In the genomic region with DNA sequence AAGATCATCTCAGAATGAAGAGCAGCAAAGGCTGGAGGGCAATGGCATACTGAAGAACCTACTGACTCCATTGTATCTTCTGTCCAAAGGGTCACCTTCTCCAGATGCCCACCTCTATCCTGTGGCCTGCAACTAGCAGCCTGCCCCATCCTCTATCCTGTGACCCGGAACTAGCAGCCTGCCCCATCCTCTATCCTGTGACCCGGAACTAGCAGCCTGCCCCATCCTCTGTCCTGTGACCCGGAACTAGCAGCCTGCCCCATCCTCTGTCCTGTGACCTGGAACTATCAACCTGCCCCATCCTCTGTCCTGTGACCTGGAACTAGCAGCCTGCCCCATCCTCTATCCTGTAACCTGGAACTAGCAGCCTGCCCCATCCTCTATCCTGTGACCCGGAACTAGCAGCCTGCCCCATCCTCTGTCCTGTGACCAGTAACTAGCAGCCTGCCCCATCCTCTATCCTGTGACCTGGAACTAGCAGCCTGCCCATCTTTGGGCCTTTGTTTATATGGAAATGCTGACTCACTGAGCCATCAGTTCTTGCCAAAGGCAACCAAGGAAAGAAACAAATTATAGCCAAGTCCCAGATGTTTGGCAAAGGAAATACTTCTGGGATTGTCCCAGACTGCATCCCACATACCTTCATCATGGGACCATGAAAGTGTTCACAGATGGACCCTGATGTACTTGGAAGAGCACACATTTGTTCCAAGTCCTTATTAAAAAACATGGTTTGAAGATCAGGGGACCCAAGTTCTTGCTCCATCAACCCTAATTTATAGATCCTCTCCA, we compare ENCODE assay signal across 22 mouse cellular contexts. TPM values are rescaled to one million over a fixed set of nuclear protein-coding genes. Genes with fewer than 3 reads are reported as not detected.
DNase-seq lines count a peak whose midpoint lies in the region; ATAC-seq and TF ChIP-seq lines count a peak whose summit lies in the region.
"Had no signal": no experiment of that assay in that cellular context is flagged by ENCODE, and none has a peak within 500 bp of the region (broad histone marks: within the 10 kb centered on the region; RNA-seq: fewer than 3 reads in every experiment).

No protein-coding gene starts in this region.

- no peak for TF ChIP-seq POLR2A in limb, embryonic 14.5 days (IDR thresholded peaks at IDR 0.05; ENCODE audit: borderline replicate concordance, extremely low read depth, insufficient read depth, insufficient read length)

- H3K27me3 ChIP-seq in limb, embryonic 14.5 days (ENCODE audit: control insufficient read depth, insufficient read depth, low read length), result no peaks in the 10 kb centered on the region
- H3K27me3 ChIP-seq in limb, embryonic 10.5 days (ENCODE audit: low read depth, poor library complexity, severe bottlenecking), result no peaks in the 10 kb centered on the region
- H3K27me3 ChIP-seq in intestine, postnatal 0 days (replicated peaks; ENCODE audit: control insufficient read depth, insufficient read depth, low read length), result no peaks in the 10 kb centered on the region
- H3K27me3 ChIP-seq: kidney, embryonic 15.5 days; limb, embryonic 12.5 days; midbrain, embryonic 15.5 days had no signal

- 85% methylated on average over 4 of the region's 4 CpGs for WGBS in limb, embryonic 14.5 days
- 95% methylated on average over 4 of the region's 4 CpGs for WGBS in limb, embryonic 10.5 days
- WGBS in intestine, postnatal 0 days, result 79% methylated on average over 4 of the region's 4 CpGs

- no peaks in the 10 kb centered on the region for H3K36me3 ChIP-seq in limb, embryonic 14.5 days (ENCODE audit: control insufficient read depth, insufficient read depth, low read length)
- H3K36me3 ChIP-seq in limb, embryonic 10.5 days, result no peaks in the 10 kb centered on the region
- no peaks in the 10 kb centered on the region for H3K36me3 ChIP-seq in intestine, postnatal 0 days (ENCODE audit: control insufficient read depth, insufficient read depth)
- H3K36me3 ChIP-seq: kidney, embryonic 15.5 days; limb, embryonic 12.5 days; midbrain, embryonic 15.5 days had no signal

- no peaks in the 10 kb centered on the region for H3K9me3 ChIP-seq in limb, embryonic 14.5 days (ENCODE audit: control insufficient read depth, low read length)
- no peaks in the 10 kb centered on the region for H3K9me3 ChIP-seq in limb, embryonic 10.5 days (replicated peaks)
- no peaks in the 10 kb centered on the region for H3K9me3 ChIP-seq in intestine, postnatal 0 days (ENCODE audit: control insufficient read depth)
- H3K9me3 ChIP-seq: kidney, embryonic 15.5 days; limb, embryonic 12.5 days; midbrain, embryonic 15.5 days had no signal

- no peaks in the 10 kb centered on the region for H3K4me1 ChIP-seq in limb, embryonic 14.5 days (ENCODE audit: control insufficient read depth, insufficient read depth, low read length)
- H3K4me1 ChIP-seq in limb, embryonic 10.5 days, result peaks cover 4% of the 10 kb centered on the region; the same call in 1 of the 2 replicates
- no peaks in the 10 kb centered on the region for H3K4me1 ChIP-seq in intestine, postnatal 0 days (replicated peaks; ENCODE audit: control insufficient read depth, insufficient read depth, low read length)
- H3K4me1 ChIP-seq: kidney, embryonic 15.5 days; limb, embryonic 12.5 days; midbrain, embryonic 15.5 days had no signal

- H3K9ac ChIP-seq in limb, embryonic 14.5 days (ENCODE audit: low read depth, low read length, severe bottlenecking), result no peak overlapping the region
- H3K9ac ChIP-seq in intestine, postnatal 0 days (ENCODE audit: low read depth, low read length), result no peak overlapping the region
- H3K9ac ChIP-seq: forebrain, postnatal 0 days; kidney, embryonic 15.5 days; limb, embryonic 12.5 days; midbrain, embryonic 15.5 days had no signal

- TF ChIP-seq CTCF in intestine, postnatal 0 days (IDR thresholded peaks at IDR 0.05; ENCODE audit: low read depth), result no peak

- DNase-seq in gastrocnemius, adult 18-20 months (ENCODE audit: low spot score), result peak; percentile 79
- DNase-seq in gastrocnemius, postnatal 10 days, result no peak
- DNase-seq in limb, embryonic 14.5 days (ENCODE audit: low spot score), result peak; percentile 14
- no peak for DNase-seq in limb, embryonic 10.5 days (ENCODE audit: low spot score)
- DNase-seq in gastrocnemius, adult 8-10 months (ENCODE audit: low spot score in 2 of 2), result peak; percentile 10 to 35
- peak; percentile 81 for DNase-seq in skeletal muscle tissue, adult 2 months (ENCODE audit: low read depth, low spot score)
- no peak for DNase-seq in lung, postnatal 25 days (ENCODE audit: low spot score)
- DNase-seq: adrenal gland, adult 8-10 months; cerebellum, adult 18-20 months; embryo, embryonic 11 days; forebrain, postnatal 0 days; thymus, postnatal 36 days had no signal

- H3K4me2 ChIP-seq in limb, embryonic 14.5 days (replicated peaks; ENCODE audit: low read depth, low read length, severe bottlenecking), result no peak overlapping the region
- no peak overlapping the region for H3K4me2 ChIP-seq in intestine, postnatal 0 days (replicated peaks; ENCODE audit: low read depth)
- H3K4me2 ChIP-seq: kidney, embryonic 15.5 days; limb, embryonic 12.5 days; midbrain, embryonic 15.5 days had no signal

- no peak overlapping the region for H3K27ac ChIP-seq in limb, embryonic 14.5 days (replicated peaks; ENCODE audit: low read depth, low read length)
- no peak overlapping the region for H3K27ac ChIP-seq in limb, embryonic 10.5 days
- no peak overlapping the region for H3K27ac ChIP-seq in intestine, postnatal 0 days (ENCODE audit: low read depth, low read length)
- H3K27ac ChIP-seq: kidney, embryonic 15.5 days; layer of hippocampus, adult 2 months; limb, embryonic 12.5 days; midbrain, embryonic 15.5 days had no signal

- no peak overlapping the region for H3K4me3 ChIP-seq in limb, embryonic 14.5 days (replicated peaks; ENCODE audit: low read length)
- H3K4me3 ChIP-seq in limb, embryonic 10.5 days, result no peak overlapping the region
- no peak overlapping the region for H3K4me3 ChIP-seq in intestine, postnatal 0 days (ENCODE audit: low read depth, low read length)
- H3K4me3 ChIP-seq: kidney, embryonic 15.5 days; layer of hippocampus, adult 2 months; limb, embryonic 12.5 days; midbrain, embryonic 15.5 days had no signal

- ATAC-seq in limb, embryonic 14.5 days (ENCODE audit: low FRiP score, low read depth), result no peak
- no peak for ATAC-seq in intestine, postnatal 0 days
- ATAC-seq: forebrain, postnatal 0 days; hindbrain, embryonic 16.5 days; midbrain, embryonic 15.5 days had no signal

RNA-seq across cellular contexts. Expression of gene Ces1a, which starts 7.0 kb away (rescaled TPM):
- not detected for total RNA-seq in gastrocnemius, adult 18-20 months (2021)
- not detected for total RNA-seq in gastrocnemius, postnatal 10 days (2021)
- polyA plus RNA-seq in limb, embryonic 14.5 days (2012; rRNA removed), result 0.04 TPM in 1 of 2 replicates, not detected in the other
- polyA plus RNA-seq in limb, embryonic 14.5 days (2014; fragmentation: Nextera tagmentation; extraction: Ambion mirVana), result not detected in 2 replicates
- not detected in 2 replicates for polyA plus RNA-seq in limb, embryonic 10.5 days (2016; fragmentation: Nextera tagmentation; extraction: Ambion mirVana)
- not detected for total RNA-seq in gastrocnemius, adult 8-10 months (2022)
- not detected in 2 replicates for polyA plus RNA-seq in intestine, postnatal 0 days (2015; fragmentation: Nextera tagmentation; extraction: Ambion mirVana)
- total RNA-seq: adrenal gland, adult 8-10 months; forebrain, postnatal 0 days; layer of hippocampus, adult 2 months had no signal
- polyA plus RNA-seq: brain, embryonic 14.5 days; forebrain, postnatal 0 days; heart, embryonic 14.5 days; hindbrain, embryonic 16.5 days; kidney, embryonic 15.5 days; limb, embryonic 12.5 days; midbrain, embryonic 15.5 days had no signal

RNA-seq across cellular contexts. Expression of gene Ces1b, which starts 38.8 kb away (rescaled TPM):
- total RNA-seq in gastrocnemius, adult 18-20 months (2021), result under 1 TPM in 1 of 2 experiments, not detected in 1; 0.12 TPM
- not detected for total RNA-seq in gastrocnemius, postnatal 10 days (2021)
- polyA plus RNA-seq in limb, embryonic 14.5 days (2012; rRNA removed), result not detected in 2 replicates
- not detected in 2 replicates for polyA plus RNA-seq in limb, embryonic 14.5 days (2014; fragmentation: Nextera tagmentation; extraction: Ambion mirVana)
- polyA plus RNA-seq in limb, embryonic 10.5 days (2016; fragmentation: Nextera tagmentation; extraction: Ambion mirVana), result not detected in 2 replicates
- total RNA-seq in gastrocnemius, adult 8-10 months (2022), result not detected
- polyA plus RNA-seq in intestine, postnatal 0 days (2015; fragmentation: Nextera tagmentation; extraction: Ambion mirVana), result 0.10 TPM in 1 of 2 replicates, not detected in the other
- total RNA-seq: adrenal gland, adult 8-10 months; forebrain, postnatal 0 days; layer of hippocampus, adult 2 months; left cerebral cortex, adult 18-20 months had no signal
- polyA plus RNA-seq: brain, embryonic 14.5 days; forebrain, postnatal 0 days; heart, embryonic 14.5 days; hindbrain, embryonic 16.5 days; kidney, embryonic 15.5 days; limb, embryonic 12.5 days; midbrain, embryonic 15.5 days; testis, adult 2 months had no signal

Comparison
In these comparisons a context has a peak if more than half of its experiments do, and no peak if none do; other contexts are left out.
1. DNase-seq: peak in gastrocnemius, adult 18-20 months (single experiment), limb, embryonic 14.5 days (single experiment), gastrocnemius, adult 8-10 months (2 of 2) and skeletal muscle tissue, adult 2 months (single experiment); none in gastrocnemius, postnatal 10 days (single experiment), limb, embryonic 10.5 days (single experiment) and lung, postnatal 25 days (single experiment).